1 mouse cellular context compared by ENCODE assay signal in the genomic region with DNA sequence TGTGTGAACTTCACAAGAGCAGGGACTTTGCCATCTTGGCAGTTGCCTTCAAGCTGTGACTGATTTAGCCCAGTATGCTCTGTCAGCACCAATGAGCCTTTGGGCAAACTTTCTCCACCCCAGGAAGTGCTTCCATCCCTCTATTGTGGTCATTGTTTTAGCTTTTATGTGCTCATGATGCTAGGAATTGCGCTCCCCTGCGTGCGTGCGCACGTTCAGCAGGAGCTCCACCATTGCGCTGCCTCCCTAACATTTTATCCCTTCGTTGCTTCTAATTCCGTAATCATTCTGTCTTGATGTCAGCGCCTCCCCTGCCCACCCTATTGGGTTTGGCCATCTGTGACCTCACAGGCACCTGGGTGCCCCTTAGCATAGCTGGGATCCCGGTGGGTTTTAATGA.
TF ChIP-seq lines count a peak whose summit lies in the region.

No protein-coding gene starts in this region.

TF ChIP-seq in MEL, 35 proteins besides CTCF, POLR2A, EP300 and RAD21 (continued from another document):
- TF ChIP-seq NRF1 (IDR thresholded peaks at IDR 0.05; ENCODE audit: insufficient read depth, low read depth, low read length, poor library complexity, severe bottlenecking) (no peak), TBP (IDR thresholded peaks at IDR 0.05; ENCODE audit: low read depth, low read length) (no peak)
